Mouse (Mus musculus): ENCODE data around the gene Rdh13.

DNA sequence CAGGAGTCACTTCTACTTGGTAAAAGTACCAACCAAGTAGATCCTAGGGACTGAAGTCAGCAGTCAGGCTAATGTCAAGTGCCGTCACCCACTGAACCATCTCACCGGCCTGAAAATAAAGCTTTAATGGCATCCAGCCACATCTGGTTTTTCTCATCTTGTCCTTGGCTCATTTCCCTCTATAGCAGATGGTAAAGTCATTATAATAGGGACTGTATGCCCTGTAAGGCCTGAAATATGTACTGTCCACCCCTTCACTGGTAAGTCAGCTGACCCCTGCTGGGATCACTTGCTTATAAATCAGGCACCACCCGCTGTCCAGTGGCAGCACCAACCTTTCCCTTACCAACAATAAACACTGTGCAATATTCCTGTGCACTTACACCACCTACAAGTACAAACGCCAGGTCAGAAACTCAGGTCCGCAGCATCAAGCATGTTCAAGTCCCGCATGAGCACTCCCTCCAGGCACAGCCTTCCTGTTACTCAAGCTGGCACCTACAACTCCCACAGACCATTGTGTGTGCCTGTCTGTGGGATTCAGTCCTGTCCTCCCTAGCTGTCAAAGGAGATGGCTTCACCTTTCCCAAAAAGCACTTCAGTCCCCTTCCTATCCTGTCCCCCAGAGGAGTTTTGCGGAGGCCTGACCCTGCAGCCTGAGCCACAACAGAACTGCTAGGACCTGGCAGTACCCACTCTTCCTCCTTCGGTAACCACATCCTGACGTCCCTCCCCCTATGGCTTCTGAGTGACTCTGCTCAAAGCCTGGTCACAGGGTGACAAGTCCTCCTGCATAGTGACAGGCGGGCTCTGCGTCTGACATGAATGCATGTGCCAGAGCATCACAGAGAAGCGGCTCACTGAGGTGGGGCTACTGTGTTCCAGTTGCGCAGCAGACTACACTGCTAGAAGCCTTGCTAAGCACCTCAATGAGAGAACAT is 47.1 kb upstream of the Rdh13 start:
- TF ChIP-seq CTCF (conservative IDR thresholded peaks at IDR 0.05; ENCODE audit: insufficient read depth, insufficient read length, low read depth, low read length): no peak
- no peak for TF ChIP-seq POLR2A (IDR thresholded peaks at IDR 0.05; ENCODE audit: low read depth, low read length)

Data from kidney, adult 2 months (tissue).